Mouse (Mus musculus): ENCODE measurements at regions not wholly inside any gene's neighbourhood (a gene's known extent, or its start where the extent isn't known, plus 50 kb on each side); places are given as distances from the start of the nearest gene placed in this dataset.
"Not testable (repeated sequence)": the region's sequence is repeated elsewhere in the genome, so short reads cannot be mapped to it uniquely, and the experiment has no call there.

DNA sequence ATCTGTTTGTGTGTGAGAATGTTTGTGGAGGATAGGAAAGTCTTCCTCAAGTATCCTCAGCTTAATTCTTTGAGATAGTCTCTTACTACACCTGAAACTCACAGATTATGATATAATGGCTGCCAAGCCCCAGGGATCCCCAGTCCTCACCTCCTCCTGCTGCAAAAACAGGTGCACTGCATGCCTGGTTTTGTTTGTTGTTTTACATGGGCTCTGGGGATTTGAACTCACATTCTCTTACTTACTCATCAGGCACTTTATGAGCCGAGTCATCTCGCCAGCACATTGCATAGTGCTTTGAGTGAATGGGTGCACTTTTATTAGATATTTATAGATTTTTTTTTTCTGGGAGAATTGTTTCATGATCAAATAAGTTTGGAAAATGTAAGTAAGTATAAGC lies 56.3 kb downstream of the Mterf1b start:
- no peak for DNase-seq (ENCODE audit: low read depth, low spot score)

DNA sequence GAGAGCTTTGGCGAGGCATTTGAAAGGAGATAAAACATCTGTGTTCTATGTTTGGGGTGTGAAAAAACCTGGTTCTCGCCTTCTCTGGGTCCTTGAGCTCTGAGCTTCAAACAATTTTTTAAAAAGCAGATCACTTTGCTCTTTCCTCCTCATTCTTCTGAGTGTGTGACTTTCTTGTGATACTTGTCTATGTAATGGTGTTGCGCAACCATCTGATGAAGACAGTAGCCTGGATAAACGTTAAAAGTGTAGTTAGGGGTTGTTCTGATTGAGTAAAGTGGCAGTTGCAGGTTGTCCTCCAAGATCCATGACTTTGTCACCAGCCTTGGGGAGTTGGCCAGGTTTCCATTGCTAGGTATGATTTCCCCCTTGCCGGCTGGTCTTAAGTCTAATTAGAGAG lies 62.1 kb downstream of the Mterf1b start:
- not testable (repeated sequence) for DNase-seq (ENCODE audit: low read depth, low spot score)

DNA sequence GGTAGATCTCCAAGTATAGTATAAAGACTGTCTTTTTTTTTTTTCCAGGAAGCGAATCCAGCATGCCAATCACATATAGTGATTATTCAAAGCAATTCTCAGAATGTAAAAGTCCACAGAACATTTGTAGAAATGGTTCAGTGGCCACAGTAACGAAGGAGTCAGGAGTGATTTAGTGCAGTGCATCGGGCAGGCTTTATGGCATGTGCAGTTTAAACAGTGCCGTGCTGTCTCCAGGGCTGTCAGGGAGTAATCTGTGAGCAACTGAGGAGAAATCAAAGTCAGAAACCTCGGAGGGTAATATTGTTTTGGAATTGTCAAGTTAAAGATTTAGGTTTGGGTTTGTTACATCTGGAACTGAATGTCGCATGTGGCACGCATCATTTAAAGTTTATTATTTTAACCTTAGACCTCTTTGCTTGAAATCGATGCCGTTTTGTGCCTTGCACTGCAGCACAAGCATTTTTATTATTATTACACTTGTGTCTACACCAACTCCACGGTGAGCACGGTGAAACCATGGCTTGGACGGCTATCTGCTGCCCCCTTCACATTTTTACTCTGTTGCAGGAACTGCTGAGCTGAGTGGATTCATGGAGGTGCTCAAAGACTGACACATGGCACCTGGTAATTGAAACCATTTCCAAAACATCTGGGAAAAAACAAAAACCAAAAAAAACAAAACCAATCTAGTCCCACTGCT lies 65.0 kb downstream of the Mterf1b start:
- no peak for DNase-seq (ENCODE audit: low read depth, low spot score)

DNA sequence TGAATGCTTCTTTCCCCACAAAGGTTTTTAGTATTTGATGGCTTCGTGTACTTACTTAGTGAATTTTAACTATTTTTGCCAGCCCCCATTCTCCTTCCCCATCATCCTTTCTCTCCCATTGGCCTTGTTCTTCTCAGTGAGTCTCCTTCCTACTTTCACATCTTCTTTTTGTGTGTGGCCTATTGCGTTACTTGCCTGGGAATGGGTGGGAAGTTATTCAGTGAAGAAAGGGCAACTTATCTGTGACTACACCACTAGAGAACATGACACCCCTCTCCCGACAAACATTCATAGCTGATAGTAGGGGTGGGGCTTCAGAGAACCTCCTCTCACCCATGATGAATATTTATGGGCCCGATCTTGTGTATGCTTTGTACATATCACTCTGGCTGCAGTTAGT lies 67.1 kb downstream of the Mterf1b start:
- no peak for DNase-seq (ENCODE audit: low read depth, low spot score)

DNA sequence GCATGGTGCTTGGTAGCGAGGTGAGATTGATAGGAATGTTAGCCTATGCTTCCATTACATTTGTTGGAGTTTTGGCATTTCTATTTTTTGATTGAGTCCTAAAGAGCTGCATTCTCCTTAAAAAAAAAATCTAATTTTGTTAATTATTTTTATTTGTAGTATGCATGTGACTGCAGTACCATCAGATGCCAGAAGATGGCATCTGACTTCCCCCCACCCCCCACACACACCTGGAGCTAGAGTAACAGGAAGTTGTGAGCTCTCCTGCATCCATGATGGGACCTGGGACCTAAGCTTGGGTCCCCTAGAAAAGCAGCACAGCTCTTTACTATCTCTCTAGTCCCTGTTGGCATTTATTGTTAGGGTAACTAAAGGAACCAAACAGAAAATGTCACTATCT lies 70.5 kb downstream of the Mterf1b start:
- peak; percentile 7 for DNase-seq (ENCODE audit: low read depth, low spot score)

DNA sequence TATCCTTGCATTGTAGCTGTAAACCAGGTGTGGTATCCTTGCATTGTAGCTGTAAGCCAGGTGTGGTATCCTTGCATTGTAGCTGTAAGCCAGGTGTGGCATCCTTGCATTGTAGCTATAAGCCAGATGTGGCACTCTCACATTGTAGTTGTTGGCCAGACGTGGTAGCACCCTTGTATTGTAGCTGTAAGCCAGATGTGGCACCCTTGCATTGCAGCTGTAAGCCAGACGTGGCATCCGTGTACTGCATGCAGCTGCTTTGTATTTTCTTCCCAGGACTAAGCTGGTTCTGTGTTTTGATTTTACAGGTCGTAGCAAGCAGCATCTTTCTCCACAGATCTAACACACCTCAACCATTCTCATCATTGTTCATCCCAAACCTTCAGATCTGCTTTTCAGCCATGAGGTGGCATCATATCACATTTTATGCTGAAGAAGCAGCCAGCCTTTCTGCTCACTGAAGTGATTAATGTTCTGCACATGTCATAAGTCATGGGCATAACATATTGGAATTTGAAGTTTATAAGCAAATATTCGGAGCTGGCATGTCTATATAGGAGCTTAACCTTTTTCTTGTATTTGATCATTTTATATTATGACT lies 71.5 kb downstream of the Mterf1b start:
- no peak for DNase-seq (ENCODE audit: low read depth, low spot score)

DNA sequence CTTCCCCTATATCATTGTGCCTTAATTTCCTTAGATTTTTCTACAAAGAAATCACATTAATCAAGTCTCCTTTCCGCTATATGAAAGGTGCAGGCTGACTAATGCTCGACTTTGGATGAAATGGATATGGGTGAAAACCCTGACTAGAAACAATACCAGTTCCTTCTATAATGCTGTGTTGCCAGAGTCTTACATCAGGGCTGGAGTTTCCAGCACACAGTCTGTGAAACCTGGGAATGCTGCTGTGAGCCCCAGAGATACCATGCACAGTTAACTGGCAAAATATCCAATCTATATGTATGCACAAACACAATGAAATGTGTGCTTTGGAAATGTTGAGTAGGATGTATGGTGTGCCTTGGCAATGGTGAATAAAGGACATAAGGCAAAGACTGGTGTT lies 75.5 kb downstream of the Mterf1b start:
- no peak for DNase-seq (ENCODE audit: low read depth, low spot score)

DNA sequence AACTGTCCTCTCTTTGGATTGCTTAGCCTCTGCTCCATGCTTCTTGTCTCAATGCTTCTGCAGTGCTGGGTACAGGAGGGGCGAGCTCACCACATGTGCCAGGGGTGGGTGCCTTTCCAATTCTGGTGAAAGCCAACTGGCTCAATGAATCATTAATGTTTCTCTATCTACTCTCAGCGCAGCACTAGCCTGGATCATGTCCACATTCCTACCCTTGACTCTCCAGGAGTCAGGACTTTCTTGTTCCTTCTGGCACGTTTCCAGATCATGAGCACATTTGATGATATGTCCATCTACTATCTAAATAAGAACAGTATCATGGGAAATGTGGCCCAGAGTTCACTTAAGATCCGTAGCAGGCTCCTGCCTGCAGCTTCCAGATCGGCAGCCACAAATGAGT lies 80.8 kb downstream of the Mterf1b start:
- no peak for DNase-seq (ENCODE audit: low read depth, low spot score)

DNA sequence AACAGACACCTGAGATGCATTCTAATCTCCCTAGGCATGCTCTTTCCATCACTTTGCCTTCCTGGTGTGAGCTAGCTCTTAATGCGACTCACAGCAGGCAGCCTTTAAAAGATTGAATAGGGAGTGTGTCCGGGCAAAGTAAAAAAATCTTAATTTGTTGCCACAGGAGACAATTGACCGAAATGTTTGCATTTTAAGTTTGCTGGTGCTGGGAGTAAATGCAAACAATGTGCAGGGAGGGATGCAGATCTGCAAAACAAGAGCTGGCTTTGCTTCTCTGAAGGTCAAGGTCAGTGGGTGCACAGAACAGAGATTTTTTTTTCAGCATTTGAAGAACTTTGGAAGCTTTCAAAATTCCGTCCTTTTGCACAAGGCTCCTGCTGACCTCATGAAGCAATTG lies 111.4 kb downstream of the Mterf1b start:
- DNase-seq (ENCODE audit: low read depth, low spot score) = no peak

DNA sequence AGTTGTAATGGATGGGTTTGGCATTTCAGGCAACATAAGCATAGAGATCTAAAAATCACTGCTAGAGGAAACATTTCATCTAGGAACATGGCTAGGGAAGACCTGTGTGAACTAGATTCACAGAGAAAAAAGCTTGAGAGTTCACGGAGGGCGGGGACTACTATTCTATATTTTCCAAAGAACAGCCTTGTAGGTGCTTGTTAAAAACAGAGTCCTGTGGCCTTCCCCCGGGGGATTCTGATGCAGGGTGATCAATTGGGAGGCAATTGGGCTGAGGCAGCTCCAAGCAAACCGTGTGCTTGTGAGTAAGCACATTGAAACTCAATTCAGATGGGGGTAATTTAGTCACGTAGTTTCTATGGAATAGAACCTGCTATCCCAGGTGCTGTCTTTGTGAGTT lies 112.0 kb downstream of the Mterf1b start:
- no peak for DNase-seq (ENCODE audit: low read depth, low spot score)

DNA sequence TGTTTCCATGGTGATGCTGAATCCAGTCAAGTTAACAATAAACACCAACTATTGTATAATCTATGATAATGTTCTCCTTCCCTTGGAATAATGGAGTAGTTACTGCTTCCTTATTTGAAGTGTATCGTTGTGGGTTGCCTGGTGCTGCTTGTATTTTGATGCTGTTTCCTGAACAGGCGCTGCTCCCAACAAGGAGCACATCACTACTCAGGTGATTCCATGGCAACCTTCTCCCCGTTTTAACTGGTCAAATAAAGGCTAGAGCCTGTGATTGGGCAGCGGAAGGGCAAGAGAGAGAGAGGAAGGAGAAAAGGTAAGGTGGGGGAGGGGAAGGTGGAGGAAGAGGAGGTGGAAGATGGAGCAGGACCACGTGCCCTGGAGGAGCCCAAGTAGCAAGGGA lies 116.3 kb downstream of the Mterf1b start:
- no peak for DNase-seq (ENCODE audit: low read depth, low spot score)

DNA sequence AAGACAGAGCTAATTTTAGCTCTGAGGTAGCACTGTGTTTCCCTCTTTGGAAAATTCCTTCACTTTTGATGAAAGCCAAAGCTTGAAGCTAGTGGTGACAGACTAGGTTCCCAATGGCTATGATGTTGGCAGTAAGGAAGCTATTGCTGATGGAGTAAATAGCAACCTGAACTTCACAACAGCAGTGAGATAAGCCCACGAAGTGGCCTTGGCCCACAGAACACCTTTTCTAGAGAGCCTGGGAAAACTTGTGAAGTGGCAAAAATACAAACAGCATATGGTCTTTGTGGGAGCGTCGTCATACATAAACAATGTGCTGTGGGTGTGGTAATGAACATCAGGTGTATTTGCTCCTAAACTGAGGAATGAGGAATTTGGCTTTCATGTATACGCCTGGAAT lies 119.0 kb downstream of the Mterf1b start:
- no peak for DNase-seq (ENCODE audit: low read depth, low spot score)

DNA sequence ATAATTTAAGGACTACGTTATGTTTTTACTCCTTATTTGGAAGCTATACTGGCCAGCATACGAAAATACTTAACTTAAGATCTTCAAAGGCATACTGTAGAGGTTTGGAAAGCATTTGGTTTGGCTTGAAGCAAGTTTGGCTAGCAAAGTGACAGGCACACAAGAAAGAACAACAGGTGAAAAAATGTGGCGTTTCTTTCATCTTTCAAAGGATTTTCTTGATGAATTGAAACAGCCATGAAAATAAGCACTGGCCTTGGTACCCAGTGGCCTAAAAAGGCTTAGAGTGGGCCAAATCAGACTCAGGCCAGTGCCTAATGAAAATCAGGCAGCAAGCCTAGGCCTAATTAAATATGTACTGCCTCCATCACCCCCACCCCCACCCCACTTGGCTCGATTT lies 119.4 kb downstream of the Mterf1b start:
- no peak for DNase-seq (ENCODE audit: low read depth, low spot score)

DNA sequence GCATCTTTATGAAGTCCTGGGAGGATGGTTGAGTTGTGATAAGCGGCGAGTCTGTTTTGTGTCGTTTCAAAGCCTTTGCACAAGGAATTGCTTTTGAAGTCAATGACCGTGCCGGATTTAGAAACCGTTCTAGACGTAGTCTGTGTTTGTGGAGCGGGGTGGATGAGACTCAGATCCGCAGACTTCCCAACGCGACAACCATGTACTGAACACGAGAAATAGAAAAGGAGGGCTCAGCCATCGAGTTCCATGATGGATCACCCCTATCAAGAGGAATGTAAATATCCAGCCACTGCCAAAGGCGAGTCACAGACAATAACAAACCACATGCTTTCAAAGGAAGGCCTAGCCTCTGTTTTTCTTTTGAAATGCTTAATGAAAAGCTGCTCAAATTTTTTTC lies 120.5 kb downstream of the Mterf1b start:
- DNase-seq (ENCODE audit: low read depth, low spot score) = no peak

DNA sequence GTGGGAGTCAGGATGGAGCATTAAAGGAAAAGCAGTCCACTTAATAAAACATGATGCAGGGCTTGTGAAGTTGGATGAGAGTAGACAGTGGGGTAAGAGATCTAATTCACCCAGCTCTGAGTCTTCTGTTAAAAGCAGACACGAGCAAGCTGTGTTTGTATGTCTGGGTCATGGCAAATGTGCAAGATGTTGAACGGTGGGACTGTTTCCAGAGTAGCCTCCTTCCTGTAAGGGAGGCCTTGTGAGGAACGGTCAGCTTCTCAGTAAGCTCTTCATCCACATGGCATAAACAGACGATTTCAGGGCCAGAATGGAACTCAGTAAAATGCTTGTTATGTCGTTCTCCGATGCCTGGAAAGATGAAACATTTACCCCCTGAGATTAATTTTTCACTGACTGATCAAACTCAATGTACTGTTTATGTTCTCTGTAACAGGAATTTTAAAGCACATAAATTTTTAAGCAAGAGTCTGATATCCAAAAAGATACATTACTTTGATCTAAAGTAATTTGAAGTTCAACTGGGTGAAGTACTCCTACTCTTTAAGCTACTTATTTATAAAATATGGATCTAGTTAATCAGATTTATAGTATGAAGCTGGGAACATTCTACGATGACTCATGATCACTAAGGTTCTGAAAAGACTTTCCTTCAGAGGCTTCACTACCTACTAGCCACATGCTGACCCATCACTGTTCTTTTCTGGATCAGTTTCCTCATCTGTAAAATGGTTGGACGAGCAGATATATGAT lies 130.6 kb downstream of the Mterf1b start:
- DNase-seq (ENCODE audit: low read depth, low spot score) = no peak

DNA sequence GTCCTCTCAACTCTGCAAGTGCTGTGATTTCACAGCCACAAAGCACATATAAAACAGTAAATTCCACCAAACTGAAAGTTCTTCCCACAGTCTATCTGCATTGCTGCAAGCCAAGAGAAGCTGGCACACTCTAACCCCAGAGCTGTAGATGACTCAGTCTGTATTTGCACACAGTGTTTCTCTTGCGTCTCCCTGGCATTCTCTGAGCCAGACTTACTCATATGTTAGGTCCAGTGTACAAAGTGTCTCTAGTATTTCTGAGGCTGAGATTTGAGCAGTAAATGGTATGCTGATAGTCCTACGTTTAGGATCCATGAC lies 131.2 kb downstream of the Mterf1b start:
- DNase-seq (ENCODE audit: low read depth, low spot score) = no peak

DNA sequence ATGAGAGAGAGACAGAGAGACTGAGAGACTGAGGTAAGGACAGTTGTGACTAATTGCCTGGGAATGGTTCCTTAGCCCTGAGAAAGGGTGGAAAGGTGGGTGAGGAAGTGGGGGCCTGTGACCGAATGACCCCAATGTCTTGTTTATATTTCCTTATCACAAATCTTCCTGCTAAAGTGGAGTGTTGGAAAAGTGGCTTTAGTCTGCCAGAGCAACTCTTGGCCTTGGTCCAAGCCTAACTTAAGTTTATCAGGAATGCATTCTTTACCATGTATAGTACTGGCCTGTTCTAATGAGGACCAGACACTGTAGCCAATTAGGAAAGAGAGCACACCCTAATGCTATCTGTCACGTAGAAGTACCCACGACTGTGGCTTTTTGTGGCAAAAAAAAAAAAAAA lies 133.6 kb downstream of the Mterf1b start:
- no peak for DNase-seq (ENCODE audit: low read depth, low spot score)

DNA sequence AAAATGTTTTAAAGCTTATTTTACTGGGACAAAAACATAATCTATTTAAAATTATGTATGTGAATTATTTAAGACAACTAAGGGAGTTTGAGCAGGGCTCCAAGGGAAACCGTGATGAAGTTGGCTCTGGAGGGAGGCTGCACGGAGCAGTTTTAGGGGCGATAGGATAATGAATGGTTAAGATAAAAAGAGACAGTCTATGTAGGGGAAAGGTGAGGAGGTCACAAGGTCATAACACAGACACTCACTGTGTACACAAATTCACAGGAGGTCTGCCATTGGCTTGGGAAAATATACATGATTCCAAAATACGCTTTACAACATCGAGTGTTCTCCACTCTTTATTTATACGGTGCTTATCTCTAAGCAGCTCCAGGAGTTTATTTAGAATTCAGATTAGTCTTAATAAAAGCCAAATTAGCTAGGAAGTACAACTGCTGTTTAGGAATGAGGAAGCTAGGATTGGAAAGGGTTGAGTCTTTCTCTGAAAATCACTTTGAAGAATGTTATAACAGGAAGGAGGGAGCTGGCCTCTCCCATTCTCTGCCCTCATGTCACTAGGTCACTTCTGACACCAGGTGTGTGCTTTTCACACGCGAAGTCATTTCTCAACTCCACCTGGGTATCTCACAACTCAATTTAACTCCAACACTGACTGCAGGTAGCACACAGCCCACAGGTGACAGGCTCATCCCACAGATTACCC lies 134.3 kb downstream of the Mterf1b start:
- DNase-seq (ENCODE audit: low read depth, low spot score) = no peak

DNA sequence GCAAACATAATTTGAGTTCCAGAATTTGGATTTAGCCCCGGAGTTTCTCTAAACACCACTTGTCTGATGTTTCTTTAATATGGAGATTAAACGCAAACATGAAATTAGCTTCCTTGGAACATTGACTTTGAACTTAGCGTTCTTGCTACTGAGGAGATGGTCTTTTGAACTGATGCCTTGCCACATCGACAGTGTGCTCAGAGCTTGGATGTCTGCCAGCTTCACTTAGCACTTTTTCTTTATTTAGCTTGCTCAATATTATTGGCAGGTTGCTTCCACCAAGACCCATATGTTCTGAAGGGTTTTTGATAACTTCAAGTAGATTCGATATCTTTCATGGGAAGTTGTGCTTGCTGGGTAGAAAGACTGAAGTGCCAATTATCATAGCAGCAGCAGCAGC lies 143.5 kb downstream of the Mterf1b start:
- DNase-seq (ENCODE audit: low read depth, low spot score) = no peak

DNA sequence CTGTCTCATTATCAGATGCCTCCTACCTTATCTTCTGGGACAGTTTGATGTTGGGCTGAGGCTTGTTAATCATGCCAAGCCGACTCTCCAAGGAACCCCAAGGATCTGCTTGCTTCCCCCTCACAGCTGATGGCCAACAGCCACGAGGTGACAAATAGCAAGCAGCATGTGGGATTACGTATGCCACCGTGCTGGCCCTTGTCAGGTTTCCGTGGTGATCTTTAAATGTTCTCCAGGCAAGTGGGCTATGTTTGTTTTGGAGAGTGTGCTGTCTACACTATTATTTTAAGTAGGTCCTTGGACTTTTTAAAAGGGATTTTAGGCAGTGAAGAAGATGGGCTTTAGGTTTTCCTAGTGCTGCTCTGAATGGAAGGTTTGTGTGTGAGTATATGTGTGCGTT lies 149.8 kb downstream of the Mterf1b start:
- DNase-seq (ENCODE audit: low read depth, low spot score) = no peak

DNA sequence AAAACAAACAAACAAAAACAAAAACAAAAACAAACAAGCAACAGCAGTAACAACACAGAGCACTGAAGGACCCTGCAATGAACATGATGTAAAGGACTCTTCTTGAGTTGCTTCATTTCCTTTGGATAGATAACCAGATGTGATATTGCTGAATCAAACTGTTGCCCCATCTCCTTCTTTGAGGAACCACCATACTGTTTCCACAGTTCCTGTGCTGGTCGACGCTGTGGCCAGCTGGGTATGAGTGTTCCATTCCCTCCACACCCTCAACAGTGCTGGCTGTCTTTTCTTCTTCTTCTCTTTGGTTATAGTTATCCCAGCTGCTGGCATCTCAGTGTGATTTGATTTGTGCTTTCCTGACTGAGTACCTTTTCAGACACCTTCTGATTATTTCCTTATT lies 152.3 kb downstream of the Mterf1b start:
- no peak for DNase-seq (ENCODE audit: low read depth, low spot score)

DNA sequence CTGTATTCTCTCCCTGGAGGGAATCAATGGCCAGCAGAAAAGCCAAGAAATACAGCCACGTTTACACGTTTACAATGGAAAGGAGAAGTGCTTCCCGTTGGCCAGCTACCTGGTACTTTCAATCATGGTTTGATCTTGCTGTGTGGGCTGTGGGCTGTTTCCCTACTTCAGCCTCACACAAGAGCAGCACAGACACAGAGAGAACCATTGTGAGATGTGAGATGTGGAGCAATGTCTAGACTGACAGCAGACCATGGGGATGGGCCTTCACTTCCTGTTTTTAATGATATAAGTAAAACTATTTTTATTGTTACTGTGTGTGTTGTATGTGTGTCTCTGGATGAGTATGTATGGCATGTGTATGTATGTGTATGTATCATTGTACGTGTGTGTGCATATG lies 156.2 kb downstream of the Mterf1b start:
- DNase-seq (ENCODE audit: low read depth, low spot score) = no peak

DNA sequence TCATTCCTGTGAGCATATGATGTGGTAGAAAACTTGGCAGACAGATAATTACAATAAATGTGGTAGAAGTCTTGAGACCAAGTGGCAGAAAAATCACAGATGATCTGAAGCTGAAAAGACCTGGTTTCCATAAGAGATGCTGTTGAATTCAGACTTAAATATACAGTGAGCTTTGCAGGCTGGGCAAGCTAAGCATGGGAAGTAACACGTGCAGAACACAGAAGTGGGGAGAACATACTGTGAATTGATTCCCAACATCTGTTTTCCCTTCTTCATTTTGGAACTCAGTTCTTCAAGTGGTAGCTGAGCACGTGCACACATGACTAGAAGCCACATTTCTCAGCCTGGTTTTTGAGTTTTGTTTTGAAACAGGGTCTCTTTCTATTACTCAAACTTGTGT lies 157.8 kb downstream of the Mterf1b start:
- no peak for DNase-seq (ENCODE audit: low read depth, low spot score)
